Mouse (Mus musculus) cerebellum, adult 11 months (tissue): ENCODE results near the gene Kmt5a.
"Not testable (repeated sequence)": the region's sequence is repeated elsewhere in the genome, so short reads cannot be mapped to it uniquely, and the experiment has no call there.

ENCODE experiments used
- DNase-seq: peaks from one replicate; pipeline ENCODE4 v3.0.0; 2022

The Kmt5a gene

GRCm38 (mm10) chr5:124446301-124446881, 6.7 kb downstream of the Kmt5a start:
- DNase-seq = no peak

- DNase-seq = no peak
These were observed 9.8 kb downstream of the Kmt5a start for GRCm38 (mm10) chr5:124449494-124449893.

GRCm38 (mm10) chr5:124450051-124450450, 10.3 kb downstream of the Kmt5a start:
- DNase-seq = no peak

GRCm38 (mm10) chr5:124450641-124451340, 11.1 kb downstream of the Kmt5a start:
- no peak for DNase-seq

GRCm38 (mm10) chr5:124452494-124453228, 12.9 kb downstream of the Kmt5a start:
- DNase-seq = no peak

GRCm38 (mm10) chr5:124453339-124454081, 13.8 kb downstream of the Kmt5a start:
- DNase-seq = peak; percentile 46

GRCm38 (mm10) chr5:124454082-124454419, 14.3 kb downstream of the Kmt5a start:
- DNase-seq = no peak

- no peak for DNase-seq
These were observed 17.0 kb downstream of the Kmt5a start for GRCm38 (mm10) chr5:124456762-124457161.

- DNase-seq = not testable (repeated sequence)
These were observed 21.2 kb downstream of the Kmt5a start for GRCm38 (mm10) chr5:124460922-124461321.

- DNase-seq = no peak
These were observed 22.7 kb downstream of the Kmt5a start for GRCm38 (mm10) chr5:124462297-124463025.

- no peak for DNase-seq
These were observed 23.7 kb downstream of the Kmt5a start for GRCm38 (mm10) chr5:124463462-124463861.

GRCm38 (mm10) chr5:124464905-124465304, 25.2 kb downstream of the Kmt5a start:
- no peak for DNase-seq

- no peak for DNase-seq
These were observed 28.0 kb downstream of the Kmt5a start for GRCm38 (mm10) chr5:124467766-124468165.

GRCm38 (mm10) chr5:124468365-124468764, 28.6 kb downstream of the Kmt5a start:
- no peak for DNase-seq

GRCm38 (mm10) chr5:124469486-124469885, 29.8 kb downstream of the Kmt5a start:
- DNase-seq = no peak

GRCm38 (mm10) chr5:124470591-124471171, 31.0 kb downstream of the Kmt5a start:
- DNase-seq = no peak

GRCm38 (mm10) chr5:124478873-124479204, 39.1 kb downstream of the Kmt5a start:
- no peak for DNase-seq

- DNase-seq = no peak
These were observed 40.4 kb downstream of the Kmt5a start for GRCm38 (mm10) chr5:124480119-124480518.

GRCm38 (mm10) chr5:124481714-124482113, 42.0 kb downstream of the Kmt5a start:
- DNase-seq = no peak

GRCm38 (mm10) chr5:124482436-124482965, 42.8 kb downstream of the Kmt5a start:
- peak; percentile 27 for DNase-seq

GRCm38 (mm10) chr5:124482966-124483654, 43.4 kb downstream of the Kmt5a start, which contains the start of gene Snrnp35:
TSS of gene Snrnp35 (plus strand) at chr5:124483134.
- DNase-seq = peak; percentile 86
